Mouse (Mus musculus): Measurements from ENCODE around the gene Ptprc. TPM values are rescaled to one million over a fixed set of nuclear protein-coding genes. Genes with fewer than 3 reads are reported as not detected.

Ptprc gene
- polyA plus RNA-seq (2017; shearing (Covaris generic)), result 1,603 TPM

GRCm38 (mm10) chr1:138175494-138175893 is at the start of gene Ptprc:
Gene Ptprc, minus strand, starts transcription at chr1:138175708.

Other genes with a start within 250 kb of the Ptprc start
- 0.96 TPM for gene Atp6v1g3, start 98.0 kb upstream of the Ptprc start, polyA plus RNA-seq (2017; shearing (Covaris generic))